Mouse (Mus musculus) liver, embryonic 14.5 days (tissue): Measurements from ENCODE around the gene Gm21981.

Experiments
- CTCF ChIP-seq: IDR thresholded peaks from 2 replicates; pipeline ENCODE4 v1.5.1; 2016; ENCODE audit warnings: antibody characterized with exemption, low read depth, control low read depth
- EP300 ChIP-seq: IDR thresholded peaks from 2 replicates; pipeline ENCODE4 v1.6.1; 2016; ENCODE audit warnings: antibody characterized with exemption, low read depth

GRCm38 (mm10) chr17:47664474-47664873 is 29.8 kb downstream of the Gm21981 start:
- TF ChIP-seq CTCF = no peak
- TF ChIP-seq EP300 = no peak
